In genomic region chr7:45121966-45122365, GRCm38 (mm10) we compare ENCODE assay signal across 7 mouse cellular contexts. TPM values are rescaled to one million over a fixed set of nuclear protein-coding genes. Genes with fewer than 3 reads are reported as not detected.
A peak's percentile ranks its signal among the peaks of the same experiment; 100 is the strongest.
DNase-seq lines count a peak whose midpoint lies in the region; ATAC-seq and TF ChIP-seq lines count a peak whose summit lies in the region.

No protein-coding gene starts in this region.

- DNase-seq in kidney, postnatal 10 days, result no peak
- DNase-seq in right cerebral cortex, adult 2 months (ENCODE audit: low spot score in 2 of 2), result no peak
- DNase-seq in right cerebral cortex, postnatal 4 days, result no peak

- TF ChIP-seq EP300 in ES-Bruce4 (IDR thresholded peaks at IDR 0.05; ENCODE audit: insufficient read depth, low read depth, low read length), result no peak

- H3K4me3 ChIP-seq in kidney, embryonic 14.5 days (ENCODE audit: low read length), result no peak overlapping the region
- H3K4me3 ChIP-seq in C2C12 (ENCODE audit: insufficient read depth, poor library complexity, severe bottlenecking) (no peak overlapping the region), ES-Bruce4 (ENCODE audit: low read depth, low read length) (0 out of 2 replicates have a peak overlapping the region, but pooled peaks have one; percentile 4)
- no peak overlapping the region for H3K4me3 ChIP-seq in limb, embryonic 15.5 days

- no peak for ATAC-seq in kidney, embryonic 14.5 days (ENCODE audit: low FRiP score, low TSS enrichment)
- ATAC-seq in limb, embryonic 15.5 days (ENCODE audit: insufficient number of reproducible peaks, low FRiP score, low TSS enrichment, low read depth), result no peak

- H3K4me1 ChIP-seq in kidney, embryonic 14.5 days (ENCODE audit: control insufficient read depth, insufficient read depth, low read length), result peaks cover 27% of the 10 kb centered on the region
- H3K4me1 ChIP-seq in ES-Bruce4 (ENCODE audit: control insufficient read depth, insufficient read depth, low read length), result peaks cover 2% of the 10 kb centered on the region
- H3K4me1 ChIP-seq in limb, embryonic 15.5 days, result peaks cover 48% of the 10 kb centered on the region

- H3K4me2 ChIP-seq in kidney, embryonic 14.5 days (replicated peaks; ENCODE audit: low read depth, low read length), result no peak overlapping the region
- no peak overlapping the region for H3K4me2 ChIP-seq in limb, embryonic 15.5 days

- no peak for TF ChIP-seq POLR2A in ES-Bruce4 (IDR thresholded peaks at IDR 0.05; ENCODE audit: insufficient read depth, low read length)

- H3K79me2 ChIP-seq in C2C12 (ENCODE audit: control insufficient read depth, insufficient read depth), result peaks cover 56% of the 10 kb centered on the region

- H3K9me3 ChIP-seq in kidney, embryonic 14.5 days (ENCODE audit: control insufficient read depth, low read length), result no peaks in the 10 kb centered on the region
- no peaks in the 10 kb centered on the region for H3K9me3 ChIP-seq in ES-Bruce4 (replicated peaks; ENCODE audit: control insufficient read depth, insufficient read depth, low read length, poor library complexity, severe bottlenecking)
- no peaks in the 10 kb centered on the region for H3K9me3 ChIP-seq in limb, embryonic 15.5 days

- H3K79me3 ChIP-seq in C2C12 (ENCODE audit: low read depth), result peaks cover 40% of the 10 kb centered on the region

- peak overlapping the region; percentile 14 for H3ac ChIP-seq in C2C12 (ENCODE audit: control insufficient read depth, insufficient read length, low read depth)

- TF ChIP-seq CTCF in C2C12 (IDR thresholded peaks at IDR 0.05; ENCODE audit: control insufficient read depth, insufficient read depth, insufficient read length), result no peak
- no peak for TF ChIP-seq CTCF in ES-Bruce4 (IDR thresholded peaks at IDR 0.05; ENCODE audit: low read depth, low read length)

- H3K27ac ChIP-seq in kidney, embryonic 14.5 days (ENCODE audit: low read depth, low read length), result no peak overlapping the region; the same call in 1 of the 2 replicates
- H3K27ac ChIP-seq in ES-Bruce4 (ENCODE audit: insufficient read depth, low read length), result peak overlapping the region; percentile 52
- no peak overlapping the region; the same call in 1 of the 2 replicates for H3K27ac ChIP-seq in limb, embryonic 15.5 days

- no peaks in the 10 kb centered on the region for H3K27me3 ChIP-seq in kidney, embryonic 14.5 days (ENCODE audit: control insufficient read depth, insufficient read depth, low read length)
- no peaks in the 10 kb centered on the region for H3K27me3 ChIP-seq in C2C12 (ENCODE audit: control insufficient read depth, insufficient read depth, insufficient read length)
- no peaks in the 10 kb centered on the region for H3K27me3 ChIP-seq in ES-Bruce4 (ENCODE audit: control insufficient read depth, insufficient read depth, low read length, poor library complexity, severe bottlenecking)
- H3K27me3 ChIP-seq in limb, embryonic 15.5 days, result no peaks in the 10 kb centered on the region

- H3K9ac ChIP-seq in kidney, embryonic 14.5 days (ENCODE audit: low read depth, low read length), result peak overlapping the region; percentile 99; the same call in 1 of the 2 replicates
- peak overlapping the region; percentile 90; the same call in 1 of the 2 replicates for H3K9ac ChIP-seq in ES-Bruce4 (ENCODE audit: low read depth, poor library complexity, severe bottlenecking)
- H3K9ac ChIP-seq in limb, embryonic 15.5 days, result peak overlapping the region; percentile 21; the same call in 1 of the 2 replicates

- H3K36me3 ChIP-seq in kidney, embryonic 14.5 days (ENCODE audit: control insufficient read depth, insufficient read depth, low read length), result peaks cover 62% of the 10 kb centered on the region
- H3K36me3 ChIP-seq in C2C12 (ENCODE audit: control insufficient read depth, insufficient read depth) (peaks cover 75% of the 10 kb centered on the region), ES-Bruce4 (ENCODE audit: control insufficient read depth, insufficient read depth, low read length, poor library complexity, severe bottlenecking) (peaks cover 57% of the 10 kb centered on the region)
- H3K36me3 ChIP-seq in limb, embryonic 15.5 days, result peaks cover 63% of the 10 kb centered on the region

TF ChIP-seq in C2C12, 6 proteins besides CTCF, POLR2A, EP300 and RAD21:
- no peak for TF ChIP-seq MAX (IDR thresholded peaks at IDR 0.05)
- no peak for TF ChIP-seq MYOD1 (IDR thresholded peaks at IDR 0.05; ENCODE audit: control insufficient read depth, insufficient read length, low read depth)
- no peak for TF ChIP-seq USF1 (IDR thresholded peaks at IDR 0.05; ENCODE audit: low read depth)
- no peak for TF ChIP-seq FOSL1 (IDR thresholded peaks at IDR 0.05; ENCODE audit: insufficient read depth, low read length, poor library complexity, severe bottlenecking)
- no peak for TF ChIP-seq CEBPB (IDR thresholded peaks at IDR 0.05; ENCODE audit: low read depth)
- TF ChIP-seq MYOG (IDR thresholded peaks at IDR 0.05; ENCODE audit: control insufficient read depth, extremely low read depth, insufficient read length), result no peak

RNA-seq across cellular contexts. Expression of gene Rps11, which starts 2.3 kb away (rescaled TPM):
- 1,882 and 1,923 TPM in 2 replicates for polyA plus RNA-seq in kidney, embryonic 14.5 days (2014; fragmentation: Nextera tagmentation; extraction: Ambion mirVana)
- polyA plus RNA-seq in C2C12 (2012; fragmentation: generic; extraction: Trizol), result 3,175 TPM
- 2,753 and 2,969 TPM in 2 replicates for polyA plus RNA-seq in ES-Bruce4 (2011; ENCODE audit: insufficient read depth, insufficient read length, low read depth, missing spikeins)
- polyA plus RNA-seq in limb, embryonic 15.5 days (2015; fragmentation: Nextera tagmentation; extraction: Ambion mirVana), result 1,215 and 1,484 TPM in 2 replicates

RNA-seq across cellular contexts. Expression of gene Rpl13a, which starts 6.6 kb away (rescaled TPM):
- polyA plus RNA-seq in kidney, embryonic 14.5 days (2014; fragmentation: Nextera tagmentation; extraction: Ambion mirVana), result 1,416 and 1,603 TPM in 2 replicates
- polyA plus RNA-seq in C2C12 (2012; fragmentation: generic; extraction: Trizol) (6,379 TPM), ES-Bruce4 (2011; ENCODE audit: insufficient read depth, insufficient read length, low read depth, missing spikeins) (3,729 and 4,020 TPM in 2 replicates)
- polyA plus RNA-seq in limb, embryonic 15.5 days (2015; fragmentation: Nextera tagmentation; extraction: Ambion mirVana), result 1,220 and 1,390 TPM in 2 replicates

RNA-seq across cellular contexts. Expression of gene Gm45713, which starts 14.1 kb away (rescaled TPM):
- polyA plus RNA-seq in kidney, embryonic 14.5 days (2014; fragmentation: Nextera tagmentation; extraction: Ambion mirVana), result 0.19 and 0.47 TPM in 2 replicates
- polyA plus RNA-seq in C2C12 (2012; fragmentation: generic; extraction: Trizol) (0.95 TPM), ES-Bruce4 (2011; ENCODE audit: insufficient read depth, insufficient read length, low read depth, missing spikeins) (not detected in 2 replicates)
- polyA plus RNA-seq in limb, embryonic 15.5 days (2015; fragmentation: Nextera tagmentation; extraction: Ambion mirVana), result 0.65 TPM in 1 of 2 replicates, not detected in the other

RNA-seq across cellular contexts. Expression of gene Flt3l, which starts 14.3 kb away (rescaled TPM):
- polyA plus RNA-seq in kidney, embryonic 14.5 days (2014; fragmentation: Nextera tagmentation; extraction: Ambion mirVana), result 1.0 and 1.3 TPM in 2 replicates
- polyA plus RNA-seq in C2C12 (2012; fragmentation: generic; extraction: Trizol), result 1.6 TPM
- polyA plus RNA-seq in ES-Bruce4 (2011; ENCODE audit: insufficient read depth, insufficient read length, low read depth, missing spikeins), result 3.0 and 3.7 TPM in 2 replicates
- polyA plus RNA-seq in limb, embryonic 15.5 days (2015; fragmentation: Nextera tagmentation; extraction: Ambion mirVana), result 2.1 and 2.7 TPM in 2 replicates

RNA-seq across cellular contexts. Expression of gene Fcgrt, which starts 18.3 kb away (rescaled TPM):
- 48.9 and 67.4 TPM in 2 replicates for polyA plus RNA-seq in kidney, embryonic 14.5 days (2014; fragmentation: Nextera tagmentation; extraction: Ambion mirVana)
- polyA plus RNA-seq in C2C12 (2012; fragmentation: generic; extraction: Trizol) (30.7 TPM), ES-Bruce4 (2011; ENCODE audit: insufficient read depth, insufficient read length, low read depth, missing spikeins) (2.0 and 2.5 TPM in 2 replicates)
- polyA plus RNA-seq in limb, embryonic 15.5 days (2015; fragmentation: Nextera tagmentation; extraction: Ambion mirVana), result 99.7 and 121 TPM in 2 replicates

Comparison
In these comparisons a context has a peak if more than half of its experiments do, and no peak if none do; other contexts are left out.
1. H3K9ac ChIP-seq: peak in every context shown above with its lines; median percentile 99 in kidney, embryonic 14.5 days; 90 in ES-Bruce4; 21 in limb, embryonic 15.5 days.